Mouse (Mus musculus) liver, adult (tissue): Measurements from ENCODE around the gene Gja8.

Source experiments
- GATA4 ChIP-seq: IDR thresholded peaks from 2 replicates; pipeline ENCODE4 v1.6.1; 2014; ENCODE audit warnings: mild to moderate bottlenecking, low read length; ENCODE audit not compliant: insufficient replicate concordance

Gja8 gene

DNA sequence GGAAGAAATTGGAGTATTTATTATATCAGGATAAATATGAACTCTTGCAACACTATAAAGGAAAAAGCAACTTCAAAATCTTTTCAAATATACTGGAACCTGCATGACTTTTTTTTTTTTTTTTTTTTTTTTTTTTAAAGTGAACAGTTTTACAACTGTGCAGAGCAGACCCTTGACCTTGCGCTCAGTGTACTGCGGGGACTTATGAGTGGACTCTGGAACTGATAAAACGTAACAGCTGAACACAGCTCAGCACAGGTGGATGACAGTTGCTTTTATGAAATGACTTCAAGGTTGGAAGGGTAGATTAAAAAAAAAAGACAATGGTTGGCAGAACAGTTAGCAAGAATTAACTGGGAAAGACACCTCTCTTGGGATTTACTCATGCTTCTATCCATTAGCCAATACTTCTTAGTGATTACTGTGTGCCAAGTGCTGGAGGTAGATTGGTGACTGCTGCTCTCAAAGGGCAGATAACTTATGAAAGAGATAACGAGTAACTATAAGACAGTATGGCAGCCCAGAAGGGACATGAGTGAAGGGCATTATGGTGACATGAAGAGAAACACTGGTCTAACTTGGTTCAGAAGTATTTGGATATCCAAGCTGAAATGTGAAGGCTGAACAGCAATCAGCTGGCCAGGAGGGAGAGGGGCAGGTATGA, 23.4 kb downstream of the Gja8 start:
- TF ChIP-seq GATA4: no peak

DNA sequence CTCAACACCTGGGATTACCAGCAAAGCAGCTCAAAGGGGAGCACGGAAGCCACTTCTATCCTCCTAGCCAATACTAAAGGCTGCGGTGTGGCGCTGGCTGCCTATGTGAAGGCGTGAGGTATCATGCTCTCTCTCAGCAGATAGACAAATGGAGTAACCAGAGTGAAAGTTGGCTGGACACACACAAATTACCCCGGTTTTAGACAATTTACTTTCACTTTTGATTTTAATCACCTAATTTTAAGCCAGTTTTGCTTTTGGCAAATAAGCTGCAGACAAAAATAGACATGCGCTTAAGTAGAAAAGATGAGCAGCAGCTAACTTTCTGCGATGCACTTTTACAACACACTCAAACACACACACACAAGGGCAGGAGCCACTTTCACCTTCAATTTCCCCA, 42.1 kb downstream of the Gja8 start:
- no peak for TF ChIP-seq GATA4

DNA sequence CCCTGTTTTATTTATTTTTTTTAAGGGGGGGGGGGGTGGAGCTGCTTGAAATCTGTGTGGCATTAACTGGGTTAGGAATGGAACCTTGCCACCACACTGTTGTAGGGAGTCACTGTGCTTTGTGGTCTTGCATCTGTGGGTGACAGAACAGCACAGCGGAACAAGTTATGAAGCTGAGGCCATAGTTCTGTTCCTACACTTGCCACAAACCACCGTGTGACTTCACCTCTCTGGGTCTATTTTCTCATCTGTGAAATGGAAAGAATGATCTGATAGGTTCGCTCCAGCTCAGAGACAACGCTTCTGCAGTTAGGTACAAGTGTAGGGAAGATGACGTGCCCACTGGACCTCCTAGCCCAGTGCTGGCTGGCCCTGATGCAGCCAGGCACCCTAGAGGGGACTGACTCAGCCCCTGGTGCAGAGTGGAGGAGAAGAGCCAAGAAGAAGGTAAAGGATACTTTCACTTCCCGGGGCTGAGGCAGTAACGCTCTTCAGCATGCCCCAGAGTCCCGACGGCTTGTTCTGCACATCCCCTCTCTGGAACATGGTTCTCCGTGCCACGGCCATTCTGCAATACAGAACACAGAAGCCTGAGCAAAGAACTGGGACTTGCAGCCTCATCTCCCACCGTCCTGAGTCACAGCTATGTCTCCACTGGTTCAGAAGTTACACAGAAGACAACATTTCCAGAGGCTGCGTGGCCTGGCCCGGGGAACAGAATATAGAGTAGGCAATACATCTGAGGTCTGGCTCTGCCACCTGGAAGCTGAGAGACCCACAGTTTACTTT, 43.6 kb downstream of the Gja8 start:
- TF ChIP-seq GATA4: no peak

DNA sequence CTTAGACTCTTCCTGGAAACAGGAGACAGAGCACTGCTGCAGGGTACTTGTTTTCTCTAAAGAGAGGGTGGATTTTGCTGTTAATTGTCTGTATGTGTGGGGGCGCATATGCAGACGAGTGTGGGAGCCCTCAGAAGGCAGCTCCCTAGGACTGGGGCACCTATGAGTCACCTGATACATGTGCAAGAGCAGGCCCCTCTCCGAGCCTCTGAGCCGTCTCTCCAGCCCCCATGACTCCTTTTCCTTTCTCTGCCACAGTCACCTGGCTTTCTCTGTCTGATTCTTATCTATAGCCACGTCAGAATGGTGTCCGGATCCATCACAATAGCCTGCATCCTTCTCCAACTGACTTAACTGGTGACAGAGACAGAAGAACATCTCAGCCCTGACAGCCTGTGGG, 44.3 kb downstream of the Gja8 start:
- no peak for TF ChIP-seq GATA4

DNA sequence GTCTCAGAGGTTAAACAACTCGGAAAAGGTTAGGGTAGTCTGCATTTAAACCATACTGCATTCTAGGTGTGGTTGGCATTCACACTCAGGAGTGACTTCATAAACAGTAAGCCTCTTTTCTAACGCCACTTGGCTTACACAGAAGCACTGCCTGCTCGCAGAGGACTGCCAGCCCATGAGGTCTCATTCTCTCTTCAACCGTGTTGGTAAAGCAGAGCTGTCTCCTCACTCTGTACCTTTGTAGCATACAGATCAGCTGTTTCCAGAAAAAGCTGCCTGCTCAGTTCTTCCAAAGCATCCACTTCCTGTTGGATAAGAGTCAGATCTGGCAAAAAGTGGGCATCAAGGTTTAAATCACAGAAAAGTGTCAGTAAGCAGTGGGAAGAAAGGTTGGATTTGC, 45.4 kb downstream of the Gja8 start:
- TF ChIP-seq GATA4: no peak

DNA sequence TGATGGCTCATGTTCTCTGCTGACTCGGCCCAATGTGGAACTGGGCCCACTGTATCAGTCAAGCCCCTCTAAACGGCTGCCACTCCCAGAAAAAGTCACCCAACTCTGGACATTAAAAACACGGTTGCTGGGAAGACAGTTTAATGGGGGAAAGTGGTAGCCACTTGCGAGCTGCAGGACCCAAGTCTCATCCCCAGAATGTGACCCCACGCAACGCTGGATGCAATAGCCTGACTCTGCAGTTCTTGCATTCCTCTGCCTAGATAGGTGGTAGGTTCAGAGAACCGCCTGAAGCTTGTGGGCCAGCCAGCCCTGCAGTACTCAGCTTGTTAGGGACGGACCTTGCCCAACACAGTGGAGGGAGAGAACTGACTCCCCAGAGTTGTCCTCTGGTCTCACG, 46.3 kb downstream of the Gja8 start:
- TF ChIP-seq GATA4: no peak

DNA sequence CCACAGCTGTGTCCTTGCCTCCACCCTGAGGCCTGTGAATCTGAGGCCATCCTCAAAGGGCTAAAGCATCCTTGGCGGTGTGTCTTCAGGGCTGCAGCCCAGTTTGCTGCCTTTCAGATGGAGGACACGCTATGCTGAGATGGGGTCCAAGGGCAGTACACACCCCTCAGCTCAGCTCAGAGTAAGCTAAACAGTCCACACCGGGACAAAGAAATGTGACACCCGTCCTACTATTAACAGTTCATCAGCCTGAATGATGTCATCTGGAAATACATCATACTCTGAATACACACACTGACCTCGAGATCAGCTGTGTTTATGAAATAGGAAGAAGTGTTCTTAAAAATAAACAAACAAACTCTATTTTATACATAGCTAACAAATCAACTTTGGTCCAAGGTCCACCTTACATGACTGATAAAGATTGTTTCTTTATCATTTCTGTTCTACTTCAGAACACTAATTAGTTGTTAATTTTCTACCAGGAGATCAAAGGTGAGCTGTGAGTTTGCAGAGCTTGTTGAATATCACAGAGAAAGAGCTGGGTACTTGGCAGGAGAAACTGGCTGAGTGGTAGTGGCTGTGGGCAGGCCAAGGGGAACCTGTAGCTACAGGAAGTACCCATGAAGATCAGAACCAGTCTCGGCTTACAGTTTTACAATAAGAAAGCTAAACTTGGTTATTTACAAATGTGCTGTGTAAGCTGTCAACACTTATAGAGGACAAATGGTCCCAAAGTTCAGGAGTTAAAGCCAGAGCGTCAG, 50.8 kb downstream of the Gja8 start:
- no peak for TF ChIP-seq GATA4

DNA sequence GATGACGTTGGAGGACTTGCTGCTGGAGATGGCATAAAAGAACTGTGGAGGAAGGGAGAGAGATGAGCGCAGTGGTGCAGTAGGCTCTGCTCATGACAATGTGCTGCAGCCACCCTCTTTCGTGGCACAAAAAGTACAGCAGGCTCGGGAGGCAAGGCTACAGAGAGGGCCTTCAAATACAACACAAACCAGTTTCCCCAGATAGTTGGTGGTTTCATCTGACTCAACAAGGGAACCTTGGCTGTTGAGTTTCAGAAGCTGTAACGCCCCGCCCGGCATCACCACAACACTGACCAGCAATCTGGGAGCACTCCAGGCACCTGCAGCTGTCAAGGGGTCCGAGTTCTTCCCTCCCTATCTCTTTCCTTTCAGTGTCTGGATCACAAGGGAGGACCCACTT, 53.3 kb downstream of the Gja8 start:
- TF ChIP-seq GATA4: no peak

DNA sequence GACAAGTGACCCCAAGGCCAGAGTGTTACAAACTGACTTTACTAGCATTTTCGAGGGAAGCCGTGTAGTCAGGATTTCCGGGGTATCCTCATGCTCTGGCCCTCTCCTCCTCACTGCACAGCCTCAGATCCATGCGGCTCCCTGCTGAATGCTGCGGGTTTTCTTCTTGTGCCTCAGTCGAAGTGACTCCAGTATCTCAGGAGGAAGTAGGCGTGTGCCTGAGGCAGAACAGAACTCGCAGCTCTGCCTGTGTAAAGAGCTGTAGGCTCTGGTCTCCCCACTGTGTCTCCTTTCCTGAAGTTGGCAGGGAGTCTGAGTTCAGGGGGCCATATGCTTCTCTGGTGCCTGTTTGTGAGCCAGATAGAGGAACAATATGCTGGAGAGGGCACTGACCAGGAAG, 54.8 kb downstream of the Gja8 start:
- TF ChIP-seq GATA4: no peak

DNA sequence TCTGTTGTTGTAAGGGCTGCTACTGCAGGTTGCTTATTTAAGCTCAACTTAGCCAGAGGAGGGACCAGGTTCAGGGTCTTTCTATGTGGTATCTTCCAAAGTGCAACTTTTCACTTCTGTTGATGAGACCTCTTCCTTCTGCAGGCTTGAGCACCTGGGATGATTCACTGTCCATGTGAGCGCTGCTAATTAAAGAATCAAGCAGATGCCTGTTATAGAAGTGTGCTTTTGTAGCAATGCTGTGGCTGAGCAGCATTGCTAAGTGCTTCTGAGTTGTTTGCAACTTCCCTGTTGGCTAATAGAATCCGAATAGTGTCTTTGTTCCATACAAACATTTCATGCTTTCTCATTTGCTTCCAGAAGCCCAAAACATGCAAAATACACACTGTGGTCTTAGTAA, 55.5 kb downstream of the Gja8 start:
- TF ChIP-seq GATA4: no peak

DNA sequence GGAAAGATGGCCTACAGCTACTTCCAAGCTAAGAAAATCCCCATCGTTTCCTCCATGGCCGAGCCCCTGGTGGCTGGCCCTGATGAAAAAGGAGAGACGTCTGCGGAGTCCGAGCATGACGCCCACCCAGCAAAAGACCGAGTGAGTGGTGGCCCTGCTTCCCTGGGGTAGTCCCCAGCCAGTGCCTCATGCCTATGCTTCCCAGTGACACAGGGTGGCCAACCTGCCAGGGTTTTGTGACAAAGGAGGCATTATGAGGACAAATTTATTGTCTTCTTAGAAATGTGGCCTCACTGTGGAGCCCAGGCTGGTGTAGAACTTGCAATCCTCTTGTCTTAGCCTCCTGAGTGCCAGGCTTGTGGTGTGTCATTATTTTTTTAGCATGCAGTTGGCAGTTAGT, 56.7 kb downstream of the Gja8 start:
- TF ChIP-seq GATA4: no peak

DNA sequence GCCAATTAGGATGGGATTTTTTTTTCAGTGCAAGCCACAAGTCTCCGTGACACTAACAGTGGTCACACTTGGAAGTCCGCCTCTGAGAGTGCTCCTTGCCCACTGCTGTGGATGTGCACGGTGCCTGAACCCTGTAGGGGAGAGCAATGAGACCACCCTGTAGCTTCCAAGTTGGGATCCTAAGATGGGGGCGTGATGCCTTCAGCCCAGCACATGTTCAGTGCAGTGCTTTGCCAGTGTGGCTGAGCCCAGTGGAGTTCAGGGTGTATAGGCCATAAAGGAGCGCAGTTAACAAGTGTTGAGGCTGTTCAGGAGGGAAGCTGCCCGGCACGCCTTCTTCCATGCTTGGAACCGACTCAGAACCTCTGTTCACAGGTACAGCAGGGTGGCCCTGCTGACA, 57.3 kb downstream of the Gja8 start:
- TF ChIP-seq GATA4: no peak

DNA sequence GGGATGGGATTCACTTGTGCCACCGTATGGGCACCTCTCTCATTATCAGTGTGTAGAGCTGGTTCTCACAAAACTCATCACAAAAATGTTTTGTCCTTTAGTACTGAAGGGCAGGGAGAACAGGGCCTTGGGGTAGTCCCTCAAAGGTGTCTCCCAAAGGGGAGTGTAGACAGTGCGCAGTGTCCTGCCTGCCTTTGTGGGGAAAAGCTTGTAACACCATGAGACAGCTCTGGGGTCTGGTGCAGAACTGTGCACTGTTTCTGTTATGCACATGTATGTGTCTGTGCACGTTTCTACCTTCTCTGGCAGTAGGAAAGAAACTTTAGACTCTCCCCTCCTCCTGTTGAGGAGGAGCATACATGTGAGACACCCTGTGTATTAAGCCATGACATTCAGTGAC, 58.0 kb downstream of the Gja8 start:
- TF ChIP-seq GATA4: no peak
